Mouse (Mus musculus) layer of hippocampus, postnatal 14 days (tissue): ENCODE results near the gene Plk3. TPM values are rescaled to one million over a fixed set of nuclear protein-coding genes. Genes with fewer than 3 reads are reported as not detected.
"Not testable (repeated sequence)": the region's sequence is repeated elsewhere in the genome, so short reads cannot be mapped to it uniquely, and the experiment has no call there.

ENCODE experiments used
- DNase-seq, 2 experiments: peaks; one replicate each; pipeline ENCODE4 v3.0.0; 2021 to 2022; ENCODE audit warnings: low spot score in 2 of 2, mixed read lengths in 1 of 2
- long read RNA-seq, 2 experiments: library from polyadenylated mRNA; stranded (forward); transcript quantifications; one replicate each; pipeline ENCODE4 v2.0.0; 2021
- total RNA-seq, 2 experiments: library from RNA; stranded (reverse); gene quantifications; 2 replicates each; pipeline ENCODE4 v1.2.3; 2021

Gene Plk3
- 10 to 100 TPM; 11.6 to 13.8 TPM for total RNA-seq
- long read RNA-seq, experiment 1, transcript Plk3-201 (15 exons, 2,378 nt): major isoform, 15 of 19 reads
- long read RNA-seq, experiment 1, partial matches to known transcripts: 1 of 19 reads
- long read RNA-seq, experiment 1, other reads (novel, unspliced or antisense): 3 of 19 reads
- long read RNA-seq, experiment 2, transcript Plk3-201 (15 exons, 2,378 nt): major isoform, 23 of 27 reads
- long read RNA-seq, experiment 2, partial matches to known transcripts: 1 of 27 reads
- long read RNA-seq, experiment 2, other reads (novel, unspliced or antisense): 3 of 27 reads

DNA sequence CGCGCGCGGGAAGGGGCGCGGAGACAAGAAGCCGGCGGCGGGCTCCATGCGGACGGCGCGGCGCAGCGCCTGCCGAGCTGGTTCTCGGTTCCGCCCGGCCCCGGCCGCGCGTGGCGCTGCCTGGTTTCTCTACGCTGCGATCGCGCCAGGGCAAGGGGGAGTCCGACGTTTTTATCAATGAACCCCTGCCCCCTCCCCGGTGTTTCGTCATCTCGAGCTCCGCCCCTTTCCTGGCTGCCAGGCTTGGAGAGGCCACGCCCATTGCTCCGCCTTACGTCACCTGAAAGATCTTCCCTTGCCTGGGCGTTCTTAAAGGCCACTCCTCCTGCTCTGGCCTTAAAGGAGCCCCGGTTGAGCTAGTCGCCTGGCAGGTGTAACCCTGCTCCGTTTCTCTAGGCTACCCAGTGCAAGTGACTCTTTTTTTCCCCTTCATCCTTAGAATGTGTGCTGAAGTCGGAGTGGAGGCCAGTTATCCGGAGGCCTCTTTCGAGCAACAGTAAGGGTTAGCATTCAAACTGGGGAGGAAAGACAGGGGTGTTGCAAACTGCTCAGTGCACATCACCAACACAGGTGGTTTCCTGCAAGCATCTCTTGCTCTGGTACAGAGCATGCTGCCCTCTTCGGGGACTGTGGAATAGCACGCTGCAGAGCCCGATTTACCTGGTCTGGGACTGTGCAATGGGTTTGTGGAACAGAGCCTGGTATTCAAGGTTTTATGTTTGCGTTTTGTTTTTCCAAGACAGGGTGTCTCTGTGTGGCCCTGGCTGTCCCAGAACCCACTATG is at the start of gene Plk3:
TSS of gene Plk3 (minus strand) at position 147 of the 784 bp plus-strand sequence.
- DNase-seq: peak; percentile 96 to 98

DNA sequence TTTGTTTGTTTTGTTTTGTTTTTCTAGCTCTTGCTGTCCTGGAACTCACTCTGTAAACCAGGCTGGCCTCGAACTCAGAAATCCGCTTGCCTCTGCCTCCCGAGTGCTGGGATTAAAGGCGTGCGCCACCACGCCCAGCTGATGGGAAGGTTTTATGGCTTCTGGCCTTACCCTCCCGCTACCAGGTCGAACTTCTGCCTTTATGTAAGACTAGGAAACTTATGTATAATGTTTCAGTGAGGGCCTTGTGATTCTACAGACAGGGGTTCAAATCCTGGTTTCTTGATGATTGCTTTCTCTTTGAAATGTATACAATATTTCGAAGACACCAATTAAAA is 49.0 kb upstream of the Plk3 start:
- DNase-seq: not testable (repeated sequence)

DNA sequence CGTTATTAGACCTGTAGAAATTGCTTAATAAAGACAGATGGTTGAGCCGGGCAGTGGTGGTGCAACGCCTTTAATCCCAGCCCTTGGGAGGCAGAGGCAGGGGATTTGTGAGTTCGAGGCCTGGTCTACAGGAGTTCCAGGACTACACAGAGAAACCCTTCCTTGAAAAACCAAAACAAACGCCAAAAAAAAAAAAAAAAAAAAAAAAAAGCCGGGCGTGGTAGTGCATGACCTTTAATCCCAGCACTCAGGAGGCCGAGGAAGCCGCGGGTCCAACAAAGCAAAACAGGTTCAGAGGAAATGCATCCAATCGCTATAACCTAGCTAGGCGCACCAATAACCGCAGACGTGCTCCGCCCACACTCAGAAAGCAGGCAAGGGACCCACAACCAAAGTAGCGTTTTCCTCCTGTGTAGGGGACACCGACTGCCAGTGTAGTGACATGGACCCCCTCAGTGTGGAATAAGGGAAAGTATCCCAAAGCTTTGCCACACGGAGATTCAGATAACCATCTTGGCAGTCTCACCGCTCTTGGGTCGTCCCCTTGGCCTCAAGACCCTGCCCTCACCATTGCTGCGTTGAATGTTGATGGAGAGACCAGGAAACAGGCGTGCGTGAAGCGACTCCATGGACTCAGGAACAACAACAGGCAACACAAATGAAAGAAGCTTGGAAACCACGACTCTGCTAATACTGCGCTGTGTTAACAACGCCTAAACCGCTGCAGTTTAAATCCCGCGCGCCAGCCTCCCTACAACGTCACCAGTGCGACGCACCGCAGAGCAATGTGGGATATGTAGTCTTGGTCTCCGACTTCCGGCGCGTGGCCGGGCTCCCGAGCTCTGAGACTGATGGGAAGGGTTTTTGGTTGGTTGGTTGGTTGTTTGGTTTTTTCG is 48.3 kb upstream of the Plk3 start, which contains the start of gene Kif2c:
TSS of gene Kif2c (minus strand) at position 777 of the 896 bp plus-strand sequence.
- DNase-seq: peak; percentile 89 to 94

DNA sequence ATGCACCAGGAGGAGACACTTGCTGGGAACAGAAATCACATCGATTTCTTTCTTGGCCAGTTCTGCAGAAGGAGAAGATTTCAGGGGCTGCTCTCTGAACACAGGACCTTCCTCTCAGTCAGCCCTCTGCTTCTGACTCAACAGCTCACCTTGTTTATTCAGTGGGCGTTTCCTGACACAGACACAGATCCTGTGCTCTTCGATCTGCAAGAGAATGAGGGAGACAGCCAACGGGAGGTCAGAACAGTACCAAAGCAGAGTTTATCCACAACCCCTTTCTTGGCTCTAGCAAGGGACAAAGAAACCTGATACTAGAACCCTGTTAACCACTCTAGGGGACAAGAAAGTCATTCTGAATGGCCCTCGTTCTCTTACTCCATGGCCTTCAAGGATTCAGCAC is 36.2 kb upstream of the Plk3 start:
- DNase-seq: no peak

GRCm38 (mm10) chr4:117161183-117161582 is 27.4 kb upstream of the Plk3 start:
- no peak for DNase-seq

DNA sequence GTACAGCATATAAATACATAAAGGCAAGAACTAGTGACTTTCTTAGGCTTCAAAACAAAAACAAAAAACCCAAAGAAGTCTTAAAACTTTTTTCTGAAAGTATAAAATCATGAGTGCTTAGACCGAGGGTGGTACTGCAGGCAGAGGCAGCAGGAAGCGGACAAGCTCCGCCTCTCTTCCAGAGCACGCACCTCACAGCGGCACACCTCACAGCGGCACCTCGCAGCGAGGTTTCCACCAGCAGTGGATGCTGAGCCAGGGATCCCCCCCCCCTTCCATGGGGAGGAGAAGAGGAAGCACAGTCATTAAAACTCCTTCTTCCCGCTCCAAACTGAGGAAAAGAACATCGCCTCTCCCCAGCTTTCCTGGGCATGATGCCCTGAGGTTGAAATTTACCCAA is 25.9 kb upstream of the Plk3 start:
- DNase-seq: no peak

- DNase-seq: no peak
Measured at GRCm38 (mm10) chr4:117156372-117156771, 22.6 kb upstream of the Plk3 start.

GRCm38 (mm10) chr4:117155792-117156355 is 22.1 kb upstream of the Plk3 start, which contains the start of gene Rps8:
TSS of gene Rps8 (minus strand) at chr4:117156243.
- peak; percentile 85 to 90 for DNase-seq

DNA sequence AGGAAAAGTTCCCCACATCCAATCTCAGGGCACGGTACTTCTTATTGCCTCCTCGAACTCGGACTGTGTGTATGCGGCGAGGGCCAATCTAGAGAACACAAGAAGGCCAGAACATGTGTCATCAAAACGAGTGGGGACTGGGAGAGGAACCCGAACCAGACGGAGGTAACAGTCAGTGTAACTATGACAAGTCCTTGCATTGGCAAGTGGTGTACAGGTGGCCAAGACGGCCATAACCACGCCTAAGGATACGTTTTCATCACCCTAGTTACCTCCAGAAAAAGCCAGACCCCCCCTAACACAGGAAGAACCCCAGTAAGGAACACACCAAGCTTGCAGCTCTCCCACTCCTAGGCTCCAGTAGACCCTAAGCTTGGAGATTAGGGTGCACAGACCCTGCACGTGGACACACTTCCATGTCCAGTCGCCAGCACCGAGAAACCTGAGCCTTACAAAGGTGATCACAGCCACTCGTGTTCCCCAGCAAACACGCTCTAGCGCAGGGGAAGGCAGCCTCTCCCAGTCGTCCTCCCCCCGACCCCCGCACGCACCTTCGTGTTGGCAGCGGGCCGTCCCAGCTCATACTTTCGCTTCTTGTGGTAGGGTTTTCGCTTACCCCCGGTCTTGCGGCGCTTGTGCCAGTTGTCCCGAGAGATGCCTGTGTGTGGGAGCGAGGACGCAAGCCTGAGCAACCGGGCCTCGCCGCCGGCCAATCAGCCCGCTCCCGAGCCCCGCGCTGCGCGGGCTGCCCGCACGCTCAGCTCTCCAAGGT is 21.4 kb upstream of the Plk3 start:
- no peak for DNase-seq

DNA sequence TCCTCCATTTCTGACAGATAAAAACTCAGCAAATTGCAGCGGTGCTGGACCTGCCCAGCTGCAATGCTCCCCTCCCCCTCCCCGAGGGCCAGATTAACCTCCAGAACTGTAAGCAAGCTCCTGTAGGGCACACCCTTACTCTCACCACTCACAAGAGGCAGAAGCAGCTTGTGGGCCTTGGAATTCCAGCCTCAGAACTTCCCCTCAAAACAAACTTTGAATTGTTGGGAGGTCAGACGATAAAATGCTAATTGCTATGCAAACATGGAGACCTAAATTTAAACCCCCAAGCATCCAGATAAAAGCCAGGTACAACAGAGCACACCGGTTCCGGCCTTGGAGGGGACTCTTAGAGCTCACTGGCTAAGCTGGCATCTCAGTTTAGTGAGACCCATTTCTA is 19.0 kb upstream of the Plk3 start:
- no peak for DNase-seq

- no peak for DNase-seq
Measured at GRCm38 (mm10) chr4:117151416-117151815, 17.7 kb upstream of the Plk3 start.

DNA sequence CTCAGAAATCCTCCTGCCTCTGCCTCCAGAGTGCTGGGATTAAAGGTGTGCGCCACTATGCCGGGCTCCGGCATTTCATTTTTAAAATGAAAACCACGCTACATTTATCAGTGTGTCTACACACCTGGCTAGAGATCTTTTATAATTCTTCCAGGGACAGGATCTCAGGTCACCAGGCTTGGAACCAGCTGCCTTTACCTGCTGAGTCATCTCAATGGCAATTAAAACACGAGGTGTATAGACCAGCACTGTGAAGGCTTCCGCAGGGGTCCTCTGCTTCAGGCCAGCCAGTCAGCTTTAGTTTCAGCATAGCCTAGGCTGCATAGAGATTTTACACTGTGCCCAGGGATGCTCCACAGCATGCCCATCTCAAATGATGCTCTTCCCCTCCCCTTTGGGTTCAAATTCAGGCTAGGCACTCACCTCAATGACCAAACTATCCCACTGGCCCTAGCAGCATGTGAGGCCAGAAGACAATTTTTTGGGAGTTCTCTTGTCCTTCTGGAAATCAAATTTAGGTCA is 16.5 kb upstream of the Plk3 start:
- DNase-seq: no peak

DNA sequence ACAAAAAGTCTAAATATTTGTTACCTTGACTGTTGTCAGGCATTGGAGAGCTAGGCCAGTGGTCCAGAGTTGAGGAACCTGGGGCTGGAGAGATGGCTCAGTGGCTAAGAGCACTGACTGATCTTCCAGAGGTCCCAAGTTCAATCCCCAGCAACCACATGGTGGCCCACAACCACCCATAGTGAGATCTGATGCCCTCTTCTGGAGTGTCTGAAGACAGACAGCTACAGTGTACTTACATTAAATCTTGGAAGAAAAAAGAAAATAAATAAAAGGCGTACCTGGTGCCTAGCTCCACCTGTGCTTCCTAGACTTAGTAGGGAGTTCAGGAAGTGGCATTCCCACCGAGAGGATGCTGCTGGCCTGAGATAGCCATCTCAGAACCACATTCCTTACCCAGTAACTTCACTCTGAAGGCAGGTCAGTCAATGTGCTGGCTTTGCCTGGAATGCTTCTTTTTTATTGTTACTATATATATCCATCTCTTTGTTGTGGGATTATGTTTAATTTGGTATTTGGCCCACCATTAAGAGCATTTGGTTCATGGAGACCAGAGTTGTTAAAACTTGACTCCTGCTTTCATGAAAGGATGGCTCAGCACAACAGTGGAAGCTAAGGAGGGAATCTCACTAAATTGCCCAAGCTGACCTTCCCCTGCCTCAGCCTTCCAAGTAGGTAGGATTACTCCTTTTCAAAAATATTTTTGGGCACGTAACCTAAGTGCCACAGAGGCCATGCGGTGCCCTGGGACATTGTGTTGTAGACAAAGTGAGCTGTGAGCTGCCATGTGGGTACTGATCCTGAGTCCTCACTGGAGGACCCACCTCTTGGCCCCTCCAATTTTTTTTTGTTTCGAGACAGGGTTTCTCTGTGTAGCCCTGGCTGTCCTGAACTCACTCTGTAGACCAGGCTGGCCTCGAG is 15.8 kb upstream of the Plk3 start:
- no peak for DNase-seq

- no peak for DNase-seq
Measured at GRCm38 (mm10) chr4:117148815-117149214, 15.1 kb upstream of the Plk3 start.

DNA sequence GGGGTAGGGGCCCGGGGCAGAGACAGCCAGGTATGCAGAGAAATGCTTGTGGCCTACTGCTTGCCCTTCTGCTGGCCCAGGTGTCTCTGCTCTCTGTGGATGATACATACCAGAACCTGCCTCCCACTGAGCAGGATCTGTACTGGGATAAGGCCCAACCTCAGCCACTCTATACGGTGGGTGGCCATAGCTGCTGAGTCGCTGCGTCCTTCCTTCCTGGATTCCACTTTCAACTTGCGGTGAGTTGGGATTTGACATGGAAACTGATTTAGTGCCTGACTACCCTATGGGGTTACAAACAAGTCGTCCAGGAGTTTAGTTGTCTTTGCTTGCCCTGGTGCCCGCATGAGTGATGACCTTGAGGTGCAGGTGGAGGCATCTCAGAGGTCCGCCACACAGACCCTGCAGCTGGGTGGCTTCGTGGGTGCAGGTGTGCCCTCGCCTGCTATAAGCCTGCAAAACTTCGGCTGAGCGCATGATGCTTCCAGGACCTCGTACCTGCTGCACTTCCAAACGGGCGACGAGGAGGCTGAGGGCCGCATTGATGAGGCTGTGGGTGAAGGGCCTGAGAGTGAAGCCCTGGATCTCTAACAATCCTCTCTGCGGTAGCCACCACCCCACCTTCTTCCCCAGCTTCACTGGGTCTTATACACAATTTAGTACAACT is 14.4 kb upstream of the Plk3 start:
- DNase-seq: no peak

GRCm38 (mm10) chr4:117146176-117146575 is 12.4 kb upstream of the Plk3 start:
- peak; percentile 62 to 77 for DNase-seq

GRCm38 (mm10) chr4:117145248-117145647 is 11.5 kb upstream of the Plk3 start:
- no peak for DNase-seq

DNA sequence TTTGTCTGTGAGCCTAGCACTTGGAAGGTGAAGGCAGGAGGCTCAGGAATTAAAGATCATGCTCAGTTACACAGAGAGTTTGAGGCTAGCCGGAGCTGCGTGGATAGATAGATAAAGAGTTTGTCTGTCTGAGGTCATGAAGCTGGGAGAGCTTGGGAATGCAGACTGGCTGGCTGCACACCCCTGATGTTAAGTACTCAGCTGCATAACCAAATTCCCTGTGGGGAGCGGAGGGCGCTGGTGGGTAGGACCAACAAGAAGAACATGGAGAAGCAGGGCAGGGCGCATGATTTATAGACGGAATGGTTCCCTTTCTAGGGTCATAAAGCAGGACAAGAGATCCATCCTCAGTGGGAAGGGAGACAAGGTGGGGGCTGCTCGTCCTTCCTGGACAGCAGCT is 9.3 kb upstream of the Plk3 start:
- DNase-seq: no peak

GRCm38 (mm10) chr4:117140613-117141012 is 6.8 kb upstream of the Plk3 start:
- DNase-seq: no peak
